Mouse (Mus musculus): ENCODE results near the gene Rgs7. TPM values are rescaled to one million over a fixed set of nuclear protein-coding genes. Genes with fewer than 3 reads are reported as not detected.

Rgs7 gene
- polyA plus RNA-seq, 1 experiment from 2014 or later, result 48.2 TPM

Other genes with a start within 250 kb of the Rgs7 start
- gene Kmo, start 127.9 kb upstream of the Rgs7 start, polyA plus RNA-seq (2015; fragmentation: Nextera tagmentation; extraction: Ambion mirVana), result 0.09 and 0.46 TPM in 2 replicates
- 117 and 118 TPM in 2 replicates for gene Fh1, start 133.1 kb upstream of the Rgs7 start, polyA plus RNA-seq (2015; fragmentation: Nextera tagmentation; extraction: Ambion mirVana)
- 7.8 and 8.4 TPM in 2 replicates for gene Opn3, start 200.3 kb upstream of the Rgs7 start, polyA plus RNA-seq (2015; fragmentation: Nextera tagmentation; extraction: Ambion mirVana)
- gene Chml, start 200.4 kb upstream of the Rgs7 start, polyA plus RNA-seq (2015; fragmentation: Nextera tagmentation; extraction: Ambion mirVana), result 2.6 and 3.1 TPM in 2 replicates
- not detected in 2 replicates for gene Wdr64, start 206.1 kb upstream of the Rgs7 start, polyA plus RNA-seq (2015; fragmentation: Nextera tagmentation; extraction: Ambion mirVana)

All from neural tube, embryonic 15.5 days (tissue).